Mouse (Mus musculus) neural tube, embryonic 12.5 days (tissue): ENCODE results near the gene Lyrm1. TPM values are rescaled to one million over a fixed set of nuclear protein-coding genes. Genes with fewer than 3 reads are reported as not detected.

Source experiments
- ATAC-seq: fragments of 200-750 bp; cut with Nextera tagmentation; 2 replicates; pipeline ENCODE4 v1.8.0; 2017; ENCODE audit warnings: low read depth, mild to moderate bottlenecking, moderate TSS enrichment, moderate library complexity; ENCODE audit not compliant: low FRiP score
- H3K27ac ChIP-seq: fragments of 300-500 bp; sonication (generic); 2 replicates; pipeline ENCODE4 v1.5.1; 2016
- H3K27me3 ChIP-seq: fragments of 300-500 bp; sonication (generic); replicated peaks from 2 replicates; pipeline ENCODE4 v1.6.1; 2016; ENCODE audit warnings: mild to moderate bottlenecking
- H3K36me3 ChIP-seq: fragments of 300-500 bp; sonication (generic); 2 replicates; pipeline ENCODE4 v1.6.1; 2016; ENCODE audit warnings: mild to moderate bottlenecking
- H3K4me1 ChIP-seq: fragments of 300-500 bp; sonication (generic); 2 replicates; pipeline ENCODE4 v1.6.1; 2016
- H3K4me2 ChIP-seq: fragments of 300-500 bp; sonication (generic); replicated peaks from 2 replicates; pipeline ENCODE4 v1.6.1; 2016; ENCODE audit warnings: mild to moderate bottlenecking
- H3K4me3 ChIP-seq: fragments of 300-500 bp; sonication (generic); 2 replicates; pipeline ENCODE4 v1.5.1; 2016
- H3K9ac ChIP-seq: fragments of 300-500 bp; sonication (generic); 2 replicates; pipeline ENCODE4 v1.6.1; 2016; ENCODE audit warnings: mild to moderate bottlenecking
- H3K9me3 ChIP-seq: fragments of 300-500 bp; sonication (generic); 2 replicates; pipeline ENCODE4 v1.6.1; 2016; ENCODE audit warnings: mild to moderate bottlenecking
- WGBS: fragments of 180-500 bp; shearing (Covaris S2); methylation state at CpG from one replicate; pipeline ENCODE4 v1.1.7; 2016; 5-methylcytosine and 5-hydroxymethylcytosine counted together
- polyA plus RNA-seq: library from polyadenylated mRNA; unstranded; fragments of >200 nt; fragmentation: Nextera tagmentation; extraction: Ambion mirVana; gene quantifications from 2 replicates; pipeline ENCODE4 v1.2.1, GENCODE M21; 2016

Lyrm1 gene
- polyA plus RNA-seq, 1 experiment from 2014 or later: 14.9 TPM

DNA sequence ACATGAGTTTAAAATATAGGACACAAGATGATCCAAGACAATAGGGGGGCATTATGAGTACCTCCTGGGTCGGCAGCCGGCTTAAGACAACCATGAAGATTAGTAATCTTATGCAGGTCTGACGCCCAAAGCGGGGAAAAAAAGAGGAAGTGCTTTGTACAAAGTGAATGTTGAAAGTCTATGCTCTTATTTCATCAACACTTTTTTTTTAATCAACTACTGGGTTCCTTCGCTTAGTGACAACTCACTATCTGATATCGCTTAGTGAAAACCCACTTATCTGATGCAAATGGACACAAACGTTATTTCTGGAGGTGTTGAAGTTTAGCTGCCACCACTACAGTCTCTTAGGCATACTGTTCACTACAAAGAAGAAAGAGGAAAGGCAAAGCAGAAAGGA is 81.9 kb downstream of the Lyrm1 start:
- ATAC-seq: no peak
- H3K4me1 ChIP-seq: no peaks in the 10 kb centered on the region
- no peak overlapping the region for H3K4me2 ChIP-seq
- H3K27ac ChIP-seq: no peak overlapping the region
- 91% methylated on average over 7 of the region's 7 CpGs for WGBS
- no peaks in the 10 kb centered on the region for H3K9me3 ChIP-seq
- no peak overlapping the region for H3K9ac ChIP-seq
- H3K27me3 ChIP-seq: no peaks in the 10 kb centered on the region
- H3K36me3 ChIP-seq: no peaks in the 10 kb centered on the region
- H3K4me3 ChIP-seq: no peak overlapping the region

DNA sequence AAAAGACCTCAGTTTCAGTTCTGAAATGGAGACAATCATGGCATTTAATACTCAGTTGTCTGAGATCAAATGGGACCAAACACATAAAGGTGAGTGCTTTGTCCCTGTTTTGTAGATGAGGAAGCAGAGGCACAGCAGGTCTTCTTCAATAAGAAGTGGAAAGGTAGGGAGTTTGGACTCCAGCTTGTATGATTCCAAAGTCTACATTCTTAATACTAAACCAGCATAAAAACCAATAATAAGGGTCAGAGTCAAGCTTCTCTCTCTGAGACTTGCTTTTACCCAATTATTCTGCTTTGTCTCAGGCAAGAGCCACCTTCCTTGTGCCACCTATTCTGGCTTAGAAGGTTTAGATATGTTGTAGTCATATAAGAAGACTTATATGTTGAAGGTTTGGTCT is 82.9 kb downstream of the Lyrm1 start:
- Histone ChIP-seq H3K9ac (no peak overlapping the region), H3K27me3 (no peaks in the 10 kb centered on the region), H3K4me3 (no peak overlapping the region), H3K36me3 (no peaks in the 10 kb centered on the region), H3K9me3 (no peaks in the 10 kb centered on the region), H3K27ac (no peak overlapping the region), H3K4me1 (no peaks in the 10 kb centered on the region), H3K4me2 (no peak overlapping the region)
- no peak for ATAC-seq

DNA sequence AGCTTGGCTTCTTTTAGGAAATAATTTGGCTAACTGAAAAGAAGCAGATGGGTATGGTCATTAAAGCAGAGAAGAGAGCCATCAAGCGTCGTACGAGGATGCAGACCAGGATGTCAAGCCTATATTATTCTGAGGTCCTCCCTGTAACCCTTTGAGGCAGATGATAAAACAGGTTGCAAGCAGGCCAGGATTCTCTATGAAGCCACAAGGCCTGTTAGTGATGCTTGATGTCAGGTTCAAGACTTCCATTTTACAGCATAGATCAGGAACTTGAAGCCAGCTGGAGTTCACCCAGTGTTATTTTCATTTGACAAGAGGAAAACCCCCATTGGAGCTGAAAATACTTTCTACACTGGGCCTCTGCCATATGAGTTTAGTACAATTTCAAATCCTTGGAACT is 84.5 kb downstream of the Lyrm1 start:
- Histone ChIP-seq H3K4me2 (no peak overlapping the region), H3K4me1 (no peaks in the 10 kb centered on the region), H3K27ac (no peak overlapping the region), H3K27me3 (no peaks in the 10 kb centered on the region), H3K36me3 (no peaks in the 10 kb centered on the region), H3K9me3 (no peaks in the 10 kb centered on the region), H3K4me3 (no peak overlapping the region), H3K9ac (no peak overlapping the region)
- ATAC-seq: no peak
- 81% methylated on average over 3 of the region's 3 CpGs for WGBS

DNA sequence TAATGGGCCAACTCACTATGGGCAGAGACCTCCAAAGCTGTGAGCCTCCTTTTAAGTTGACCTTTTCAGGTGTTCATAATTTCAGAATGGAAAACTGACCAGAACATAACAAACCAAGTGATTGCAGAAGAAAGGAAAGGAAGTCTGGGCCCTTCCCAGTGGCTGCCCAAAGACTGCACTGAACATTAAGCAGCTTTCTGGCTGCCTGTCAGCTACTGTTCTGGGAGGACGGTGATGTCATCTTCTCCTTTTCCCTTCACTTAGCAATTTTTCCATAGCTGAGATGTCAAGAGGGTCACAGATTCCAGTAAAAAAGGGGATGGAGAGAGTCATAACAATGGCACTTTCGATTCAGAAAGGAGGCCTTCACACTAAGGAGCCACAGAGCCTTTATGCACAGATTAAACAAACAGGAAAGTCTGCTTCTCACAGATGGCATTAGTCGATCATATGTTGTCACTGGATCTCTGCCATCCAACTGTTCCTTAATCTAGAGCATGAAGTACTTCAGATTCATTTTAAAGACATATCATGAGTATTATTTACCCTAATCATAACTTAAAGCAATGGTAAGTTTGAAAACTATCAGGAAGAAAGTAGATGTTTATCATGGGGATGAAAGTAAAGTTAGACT is 89.7 kb downstream of the Lyrm1 start:
- Histone ChIP-seq H3K9me3 (no peaks in the 10 kb centered on the region), H3K27me3 (no peaks in the 10 kb centered on the region), H3K4me2 (no peak overlapping the region), H3K27ac (no peak overlapping the region), H3K4me1 (no peaks in the 10 kb centered on the region), H3K36me3 (no peaks in the 10 kb centered on the region), H3K9ac (no peak overlapping the region), H3K4me3 (no peak overlapping the region)
- no peak for ATAC-seq
- WGBS: 75% methylated on average over 3 of the region's 3 CpGs

DNA sequence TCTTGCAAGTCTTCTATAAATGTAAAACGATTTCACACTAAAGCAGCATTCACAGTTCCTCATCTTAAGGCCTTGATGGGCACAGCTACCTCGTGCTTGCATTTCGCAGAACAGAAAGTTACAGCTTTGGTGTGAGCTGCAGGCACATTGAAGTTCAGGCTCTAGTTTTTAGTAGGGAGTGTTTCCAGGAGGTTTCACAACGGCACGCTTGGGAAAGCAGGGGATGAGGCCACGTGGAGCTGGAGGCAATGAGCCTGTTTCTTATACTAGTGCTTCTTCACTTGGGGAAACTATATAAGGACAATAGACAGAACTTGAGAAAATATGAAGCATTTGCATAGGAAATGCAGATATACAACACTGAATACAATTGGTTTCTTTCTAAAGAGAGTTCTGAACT is 101.4 kb downstream of the Lyrm1 start:
- WGBS: 84% methylated on average over 6 of the region's 6 CpGs
- ATAC-seq: no peak

More for the DNA sequence above, 101.4 kb downstream of the Lyrm1 start:
- no peak overlapping the region for H3K4me3 ChIP-seq
- H3K9me3 ChIP-seq: no peaks in the 10 kb centered on the region
- no peak overlapping the region for H3K9ac ChIP-seq
- H3K36me3 ChIP-seq: no peaks in the 10 kb centered on the region
- no peaks in the 10 kb centered on the region for H3K27me3 ChIP-seq
- no peak overlapping the region for H3K4me2 ChIP-seq
- no peaks in the 10 kb centered on the region for H3K4me1 ChIP-seq
- H3K27ac ChIP-seq: no peak overlapping the region

Other genes starting within 250 kb of the Lyrm1 start
- gene Acsm4, start 205.8 kb upstream of the Lyrm1 start, polyA plus RNA-seq: not detected in 2 replicates
- 81.3 and 86.5 TPM in 2 replicates for gene Thumpd1, start 175.1 kb upstream of the Lyrm1 start, polyA plus RNA-seq
- 0.09 and 0.16 TPM in 2 replicates for gene Acsm3, start 134.9 kb upstream of the Lyrm1 start, polyA plus RNA-seq
- gene Rexo5, start 101.9 kb upstream of the Lyrm1 start, polyA plus RNA-seq: 16.0 TPM in 2 replicates
- gene Eri2, start 101.8 kb upstream of the Lyrm1 start, polyA plus RNA-seq: 26.2 and 27.9 TPM in 2 replicates
- 15.5 and 18.8 TPM in 2 replicates for gene Dcun1d3, start 437 bp downstream of the Lyrm1 start, polyA plus RNA-seq
- 0.05 TPM in 1 of 2 replicates, not detected in the other for gene Dnah3, start 199.4 kb downstream of the Lyrm1 start, polyA plus RNA-seq
- 19.1 and 20.3 TPM in 2 replicates for gene Tmem159, start 206.5 kb downstream of the Lyrm1 start, polyA plus RNA-seq
- not detected in 2 replicates for gene Zp2, start 249.4 kb downstream of the Lyrm1 start, polyA plus RNA-seq